ENCODE assay signal across 8 mouse cellular contexts in genomic region chr2:180745248-180745927, GRCm38 (mm10). TPM values are rescaled to one million over a fixed set of nuclear protein-coding genes. Genes with fewer than 3 reads are reported as not detected.
DNase-seq lines count a peak whose midpoint lies in the region; ATAC-seq and TF ChIP-seq lines count a peak whose summit lies in the region.

No protein-coding gene starts in this region.

- H3K9ac ChIP-seq in embryonic facial prominence, embryonic 15.5 days, result no peak overlapping the region
- H3K9ac ChIP-seq in kidney, postnatal 0 days (ENCODE audit: low read depth, low read length), result no peak overlapping the region
- no peak overlapping the region for H3K9ac ChIP-seq in liver, embryonic 11.5 days (ENCODE audit: low read depth, low read length)
- no peak overlapping the region for H3K9ac ChIP-seq in stomach, embryonic 15.5 days

- no peak overlapping the region for H3K27ac ChIP-seq in bone marrow, adult 2 months (ENCODE audit: control insufficient read depth, insufficient read depth, low read depth, low read length, poor library complexity)
- H3K27ac ChIP-seq in embryonic facial prominence, embryonic 15.5 days (replicated peaks), result no peak overlapping the region
- no peak overlapping the region for H3K27ac ChIP-seq in heart, embryonic 10.5 days
- no peak overlapping the region for H3K27ac ChIP-seq in kidney, postnatal 0 days
- H3K27ac ChIP-seq in liver, embryonic 11.5 days (ENCODE audit: low read depth, low read length), result no peak overlapping the region
- H3K27ac ChIP-seq in stomach, embryonic 15.5 days, result no peak overlapping the region

- TF ChIP-seq POLR2A in bone marrow, adult 2 months (IDR thresholded peaks at IDR 0.05; ENCODE audit: borderline replicate concordance, control insufficient read depth, low read depth, low read length), result no peak

- TF ChIP-seq CTCF in bone marrow, adult 2 months (IDR thresholded peaks at IDR 0.05; ENCODE audit: control insufficient read depth, insufficient read depth, low read length), result peak; percentile 100
- peak; percentile 100 for TF ChIP-seq CTCF in kidney, postnatal 0 days (IDR thresholded peaks at IDR 0.05; ENCODE audit: low read depth)

- no peak overlapping the region for H3K4me2 ChIP-seq in embryonic facial prominence, embryonic 15.5 days (replicated peaks)
- H3K4me2 ChIP-seq in kidney, postnatal 0 days (ENCODE audit: low read length), result no peak overlapping the region
- no peak overlapping the region for H3K4me2 ChIP-seq in liver, embryonic 11.5 days
- no peak overlapping the region for H3K4me2 ChIP-seq in stomach, embryonic 15.5 days

- H3K36me3 ChIP-seq in embryonic facial prominence, embryonic 15.5 days, result no peaks in the 10 kb centered on the region
- H3K36me3 ChIP-seq in heart, embryonic 10.5 days, result no peaks in the 10 kb centered on the region
- H3K36me3 ChIP-seq in kidney, postnatal 0 days (ENCODE audit: insufficient read depth, low read length), result no peaks in the 10 kb centered on the region
- no peaks in the 10 kb centered on the region for H3K36me3 ChIP-seq in liver, embryonic 11.5 days (ENCODE audit: control insufficient read depth, insufficient read depth, low read length)
- H3K36me3 ChIP-seq in stomach, embryonic 15.5 days, result no peaks in the 10 kb centered on the region

- H3K4me3 ChIP-seq in bone marrow, adult 2 months (replicated peaks; ENCODE audit: control insufficient read depth, low read depth, low read length), result no peak overlapping the region
- no peak overlapping the region for H3K4me3 ChIP-seq in embryonic facial prominence, embryonic 15.5 days (replicated peaks)
- no peak overlapping the region for H3K4me3 ChIP-seq in heart, embryonic 10.5 days
- H3K4me3 ChIP-seq in kidney, postnatal 0 days (replicated peaks; ENCODE audit: low read depth, low read length), result no peak overlapping the region
- no peak overlapping the region for H3K4me3 ChIP-seq in liver, embryonic 11.5 days (ENCODE audit: low read depth, low read length)
- H3K4me3 ChIP-seq in stomach, embryonic 15.5 days (replicated peaks), result no peak overlapping the region

- peaks cover 2% of the 10 kb centered on the region; the same call in 1 of the 2 replicates for H3K4me1 ChIP-seq in bone marrow, adult 2 months (ENCODE audit: control insufficient read depth, insufficient read depth, low read length)
- H3K4me1 ChIP-seq in embryonic facial prominence, embryonic 15.5 days, result no peaks in the 10 kb centered on the region
- no peaks in the 10 kb centered on the region for H3K4me1 ChIP-seq in heart, embryonic 10.5 days
- H3K4me1 ChIP-seq in kidney, postnatal 0 days (replicated peaks; ENCODE audit: insufficient read depth, low read length), result no peaks in the 10 kb centered on the region
- no peaks in the 10 kb centered on the region for H3K4me1 ChIP-seq in liver, embryonic 11.5 days (replicated peaks; ENCODE audit: control insufficient read depth, insufficient read depth, low read length)
- H3K4me1 ChIP-seq in stomach, embryonic 15.5 days, result no peaks in the 10 kb centered on the region

- peaks cover 5% of the 10 kb centered on the region for H3K27me3 ChIP-seq in embryonic facial prominence, embryonic 15.5 days
- peaks cover 9% of the 10 kb centered on the region; the same call in 1 of the 2 replicates for H3K27me3 ChIP-seq in heart, embryonic 10.5 days (ENCODE audit: insufficient read depth, poor library complexity, severe bottlenecking)
- H3K27me3 ChIP-seq in kidney, postnatal 0 days (ENCODE audit: insufficient read depth, low read length), result no peaks in the 10 kb centered on the region
- H3K27me3 ChIP-seq in liver, embryonic 11.5 days (replicated peaks; ENCODE audit: control insufficient read depth, insufficient read depth, low read length), result no peaks in the 10 kb centered on the region; the same call in 1 of the 2 replicates
- no peaks in the 10 kb centered on the region for H3K27me3 ChIP-seq in stomach, embryonic 15.5 days (replicated peaks)

- 30% methylated on average over 17 of the region's 17 CpGs for whole genome bisulfite sequencing in bone marrow, adult 2 months
- 33% methylated on average over 17 of the region's 17 CpGs for WGBS in embryonic facial prominence, embryonic 15.5 days
- 36% methylated on average over 17 of the region's 17 CpGs for WGBS in heart, embryonic 10.5 days
- WGBS in kidney, postnatal 0 days, result 35% methylated on average over 17 of the region's 17 CpGs
- 33% methylated on average over 17 of the region's 17 CpGs for WGBS in liver, embryonic 11.5 days
- WGBS in stomach, embryonic 15.5 days, result 34% methylated on average over 17 of the region's 17 CpGs

- DNase-seq in A20 (ENCODE audit: low read depth, low spot score), result peak; percentile 82
- peak; percentile 87 for DNase-seq in heart, embryonic 10.5 days (ENCODE audit: low spot score)
- peak; percentile 91 for DNase-seq in kidney, postnatal 0 days (ENCODE audit: low spot score)
- DNase-seq in liver, embryonic 11.5 days (ENCODE audit: low spot score), result peak; percentile 82
- DNase-seq in neural tube, embryonic 10.5 days (ENCODE audit: extremely low spot score, low spot score), result peak; percentile 85

- no peaks in the 10 kb centered on the region for H3K9me3 ChIP-seq in embryonic facial prominence, embryonic 15.5 days (replicated peaks)
- H3K9me3 ChIP-seq in heart, embryonic 10.5 days, result no peaks in the 10 kb centered on the region
- no peaks in the 10 kb centered on the region for H3K9me3 ChIP-seq in kidney, postnatal 0 days (replicated peaks; ENCODE audit: low read length)
- H3K9me3 ChIP-seq in liver, embryonic 11.5 days (ENCODE audit: control insufficient read depth, low read length), result no peaks in the 10 kb centered on the region
- H3K9me3 ChIP-seq in stomach, embryonic 15.5 days, result no peaks in the 10 kb centered on the region

- ATAC-seq in embryonic facial prominence, embryonic 15.5 days (ENCODE audit: insufficient number of reproducible peaks, low FRiP score, low TSS enrichment, low read depth), result peak; percentile 48; the same call in 1 of the 2 replicates
- ATAC-seq in kidney, postnatal 0 days (replicated peaks; ENCODE audit: low FRiP score, low read depth), result peak; percentile 57
- ATAC-seq in liver, embryonic 11.5 days (replicated peaks; ENCODE audit: low FRiP score), result peak; percentile 66; the same call in 1 of the 2 replicates
- peak; percentile 63; the same call in 1 of the 2 replicates for ATAC-seq in stomach, embryonic 15.5 days (ENCODE audit: insufficient read depth, low FRiP score, low read depth)

RNA-seq across cellular contexts. Expression of gene Slc17a9, which starts 20.3 kb away (rescaled TPM):
- 19.4 and 35.6 TPM in 2 replicates for polyA plus RNA-seq in bone marrow, adult 2 months (2011; ENCODE audit: insufficient read depth, insufficient read length, low replicate concordance, missing spikeins)
- 3.3 and 3.7 TPM in 2 replicates for polyA plus RNA-seq in embryonic facial prominence, embryonic 15.5 days (2015; fragmentation: Nextera tagmentation; extraction: Ambion mirVana)
- polyA plus RNA-seq in heart, embryonic 10.5 days (2016; fragmentation: Nextera tagmentation; extraction: Ambion mirVana), result 0.94 and 1.2 TPM in 2 replicates
- 0.55 and 0.61 TPM in 2 replicates for polyA plus RNA-seq in kidney, postnatal 0 days (2015; fragmentation: Nextera tagmentation; extraction: Ambion mirVana)
- 4.3 and 4.7 TPM in 2 replicates for polyA plus RNA-seq in liver, embryonic 11.5 days (2014; fragmentation: Nextera tagmentation; extraction: Ambion mirVana)
- polyA plus RNA-seq in stomach, embryonic 15.5 days (2015; fragmentation: Nextera tagmentation; extraction: Ambion mirVana), result 3.8 and 4.3 TPM in 2 replicates

RNA-seq across cellular contexts. Expression of gene Bhlhe23, which starts 31.3 kb away (rescaled TPM):
- polyA plus RNA-seq in bone marrow, adult 2 months (2011; ENCODE audit: insufficient read depth, insufficient read length, low replicate concordance, missing spikeins), result not detected in 2 replicates
- 0.13 TPM in 1 of 2 replicates, not detected in the other for polyA plus RNA-seq in embryonic facial prominence, embryonic 15.5 days (2015; fragmentation: Nextera tagmentation; extraction: Ambion mirVana)
- polyA plus RNA-seq in heart, embryonic 10.5 days (2016; fragmentation: Nextera tagmentation; extraction: Ambion mirVana), result 0.05 TPM in 1 of 2 replicates, not detected in the other
- not detected in 2 replicates for polyA plus RNA-seq in kidney, postnatal 0 days (2015; fragmentation: Nextera tagmentation; extraction: Ambion mirVana)
- polyA plus RNA-seq in liver, embryonic 11.5 days (2014; fragmentation: Nextera tagmentation; extraction: Ambion mirVana), result not detected in 2 replicates
- polyA plus RNA-seq in stomach, embryonic 15.5 days (2015; fragmentation: Nextera tagmentation; extraction: Ambion mirVana), result 0.08 and 0.14 TPM in 2 replicates

RNA-seq across cellular contexts. Expression of gene Gid8, which starts 35.5 kb away (rescaled TPM):
- 79.0 and 81.5 TPM in 2 replicates for polyA plus RNA-seq in bone marrow, adult 2 months (2011; ENCODE audit: insufficient read depth, insufficient read length, low replicate concordance, missing spikeins)
- polyA plus RNA-seq in embryonic facial prominence, embryonic 15.5 days (2015; fragmentation: Nextera tagmentation; extraction: Ambion mirVana), result 69.1 and 70.4 TPM in 2 replicates
- polyA plus RNA-seq in heart, embryonic 10.5 days (2016; fragmentation: Nextera tagmentation; extraction: Ambion mirVana), result 44.6 and 50.3 TPM in 2 replicates
- polyA plus RNA-seq in kidney, postnatal 0 days (2015; fragmentation: Nextera tagmentation; extraction: Ambion mirVana), result 48.1 and 51.0 TPM in 2 replicates
- 95.7 and 102 TPM in 2 replicates for polyA plus RNA-seq in liver, embryonic 11.5 days (2014; fragmentation: Nextera tagmentation; extraction: Ambion mirVana)
- 61.4 TPM in 2 replicates for polyA plus RNA-seq in stomach, embryonic 15.5 days (2015; fragmentation: Nextera tagmentation; extraction: Ambion mirVana)

RNA-seq across cellular contexts. Expression of gene Dido1, which starts 35.6 kb away (rescaled TPM):
- polyA plus RNA-seq in bone marrow, adult 2 months (2011; ENCODE audit: insufficient read depth, insufficient read length, low replicate concordance, missing spikeins), result 15.5 and 36.0 TPM in 2 replicates
- 28.1 and 28.6 TPM in 2 replicates for polyA plus RNA-seq in embryonic facial prominence, embryonic 15.5 days (2015; fragmentation: Nextera tagmentation; extraction: Ambion mirVana)
- 23.8 and 26.0 TPM in 2 replicates for polyA plus RNA-seq in heart, embryonic 10.5 days (2016; fragmentation: Nextera tagmentation; extraction: Ambion mirVana)
- 17.7 and 18.0 TPM in 2 replicates for polyA plus RNA-seq in kidney, postnatal 0 days (2015; fragmentation: Nextera tagmentation; extraction: Ambion mirVana)
- polyA plus RNA-seq in liver, embryonic 11.5 days (2014; fragmentation: Nextera tagmentation; extraction: Ambion mirVana), result 28.7 and 29.8 TPM in 2 replicates
- 25.2 and 26.8 TPM in 2 replicates for polyA plus RNA-seq in stomach, embryonic 15.5 days (2015; fragmentation: Nextera tagmentation; extraction: Ambion mirVana)
